ENCODE assay signal across 11 mouse cellular contexts in genomic region chr3:40371411-40371810, GRCm38 (mm10).
"Had no signal": no experiment of that assay in that cellular context is flagged by ENCODE, and none has a peak within 500 bp of the region (broad histone marks: within the 10 kb centered on the region; RNA-seq: fewer than 3 reads in every experiment).

No protein-coding gene starts in this region.

- H3K9me3 ChIP-seq: limb, embryonic 10.5 days; liver, embryonic 12.5 days; neural tube, embryonic 12.5 days had no signal

- DNase-seq: kidney, adult 11 months; kidney, postnatal 14 days; lung, embryonic 14.5 days; lung, postnatal 10 days; lung, postnatal 4 days; thymus, adult 18-20 months; thymus, postnatal 14 days had no signal

- H3K4me3 ChIP-seq: left cerebral cortex, adult 2 months; limb, embryonic 10.5 days; liver, embryonic 12.5 days; neural tube, embryonic 12.5 days had no signal

- ATAC-seq: liver, embryonic 12.5 days had no signal

- H3K9ac ChIP-seq: liver, embryonic 12.5 days; lung, embryonic 14.5 days; neural tube, embryonic 12.5 days had no signal

- H3K27me3 ChIP-seq: liver, embryonic 12.5 days; neural tube, embryonic 12.5 days had no signal

- H3K36me3 ChIP-seq: limb, embryonic 10.5 days; liver, embryonic 12.5 days; neural tube, embryonic 12.5 days had no signal

- H3K27ac ChIP-seq: left cerebral cortex, adult 2 months; limb, embryonic 10.5 days; liver, embryonic 12.5 days; neural tube, embryonic 12.5 days had no signal

- H3K4me2 ChIP-seq: liver, embryonic 12.5 days; lung, embryonic 14.5 days; neural tube, embryonic 12.5 days had no signal

- H3K4me1 ChIP-seq: limb, embryonic 10.5 days; liver, embryonic 12.5 days had no signal
